Mouse (Mus musculus): ENCODE results near the gene Arid3b. TPM values are rescaled to one million over a fixed set of nuclear protein-coding genes. Genes with fewer than 3 reads are reported as not detected.
"Not testable (repeated sequence)": the region's sequence is repeated elsewhere in the genome, so short reads cannot be mapped to it uniquely, and the experiment has no call there.

Arid3b gene
- total RNA-seq (2021), result 3.9 and 4.9 TPM in 2 replicates
- long read RNA-seq, result 0 reads

DNA sequence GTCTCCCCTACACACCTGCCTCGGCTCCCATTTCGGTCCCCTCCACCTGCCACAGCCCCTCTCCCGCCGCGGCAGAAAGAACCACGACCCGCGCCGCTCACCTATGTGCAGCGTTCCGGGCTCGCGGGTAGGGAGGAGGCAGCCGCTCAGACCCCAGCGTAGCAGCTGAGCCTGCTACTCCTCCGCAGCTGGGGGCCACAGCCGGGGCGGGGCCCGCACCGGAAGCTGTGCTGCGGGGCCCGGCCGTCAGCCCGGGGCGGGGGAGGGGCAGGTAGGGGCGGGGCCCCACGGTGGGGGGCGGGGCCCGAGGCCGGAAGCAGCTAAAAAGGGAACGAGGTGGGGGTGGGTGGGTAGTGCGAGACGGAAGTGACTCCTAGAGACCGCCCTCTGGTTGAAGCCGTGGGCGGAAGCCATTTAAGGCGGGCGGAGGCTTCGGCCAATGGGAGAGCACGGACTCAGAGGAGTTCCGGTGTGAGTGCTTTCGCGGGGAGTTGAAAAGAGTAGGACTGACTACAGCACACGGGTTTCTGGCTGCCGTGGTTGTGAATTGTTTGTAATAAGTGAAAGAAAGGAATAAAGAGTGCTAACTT, at the start of gene Arid3b:
Arid3b (minus strand) TSS at position 213 of the 590 bp plus-strand sequence.
- peak; percentile 89 for DNase-seq

DNA sequence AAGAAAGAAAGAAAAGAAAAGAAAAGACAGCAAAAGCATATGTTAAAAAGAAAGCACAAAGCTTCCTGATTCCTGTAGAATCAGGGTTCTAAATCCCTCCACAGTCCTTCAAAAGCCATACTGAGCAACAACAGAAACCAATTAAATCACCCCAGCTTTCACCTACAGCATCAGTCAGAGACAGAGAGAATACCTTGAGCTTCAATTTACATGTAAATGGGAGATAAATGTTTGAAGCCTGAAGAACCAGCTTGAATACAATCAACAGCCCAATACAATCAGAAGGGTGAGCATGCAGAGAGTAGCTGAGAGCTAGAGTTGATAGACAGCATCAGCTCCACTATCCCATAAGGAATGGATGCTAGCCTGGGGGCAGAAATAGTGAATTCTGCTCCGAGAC, 46.8 kb upstream of the Arid3b start:
- no peak for DNase-seq

DNA sequence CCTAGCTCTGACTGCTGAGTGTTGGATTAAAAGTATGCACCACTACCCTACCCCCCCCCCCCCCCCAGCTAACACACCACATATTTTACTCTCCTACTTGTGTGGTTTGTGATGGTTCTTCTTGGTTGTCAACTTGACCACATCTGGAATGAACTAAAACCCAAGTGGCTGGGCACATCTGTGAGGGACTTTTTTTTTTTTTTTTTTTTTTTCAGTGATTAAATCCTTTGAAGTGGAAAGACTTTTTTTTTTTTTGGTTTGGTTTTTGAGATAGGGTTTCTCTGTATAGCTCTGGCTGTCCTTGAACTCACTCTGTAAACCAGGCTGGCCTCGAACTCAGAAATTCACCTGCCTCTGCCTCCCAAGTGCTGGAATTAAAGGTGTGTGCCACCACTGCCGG, 45.2 kb upstream of the Arid3b start:
- not testable (repeated sequence) for DNase-seq

DNA sequence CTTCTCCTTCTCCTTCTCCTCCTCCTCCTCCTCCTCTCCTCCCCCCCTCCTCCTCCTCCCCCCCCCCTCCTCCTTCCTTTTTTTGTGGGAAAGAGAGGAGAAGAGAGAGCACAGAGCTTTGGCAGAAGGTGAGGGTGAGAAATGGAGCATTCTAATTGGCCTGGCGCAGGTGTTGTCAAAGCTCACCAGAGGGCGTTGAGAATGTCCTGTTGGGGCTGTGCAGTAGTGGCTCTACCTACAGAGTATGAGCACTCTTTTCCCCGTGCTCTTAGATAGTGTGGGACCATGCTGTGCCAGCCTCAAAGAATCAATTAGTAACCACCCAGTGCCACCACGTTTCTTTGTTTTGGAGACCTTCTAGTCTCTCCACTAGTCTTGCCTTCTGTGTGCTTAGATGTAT, 43.7 kb upstream of the Arid3b start:
- DNase-seq, result no peak

DNA sequence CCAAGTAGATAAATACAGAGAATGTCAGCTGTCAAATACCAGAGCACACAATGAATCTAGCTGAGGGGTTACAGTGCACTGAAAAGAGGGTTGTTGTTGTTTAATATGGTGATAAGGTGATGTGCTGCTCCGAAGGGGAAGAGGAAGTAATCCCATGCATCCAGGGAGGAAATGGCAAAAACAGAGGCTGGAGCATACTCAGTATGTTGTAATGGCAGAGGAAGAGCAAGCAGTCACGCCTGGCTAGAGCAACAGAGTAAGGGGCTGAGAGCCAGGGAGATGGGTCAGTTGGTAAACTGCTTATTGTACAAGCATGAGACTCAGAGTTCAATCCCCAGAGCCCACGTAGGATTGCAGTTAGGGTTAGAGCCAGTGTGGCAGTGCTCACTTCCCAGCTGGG, 42.6 kb upstream of the Arid3b start:
- DNase-seq, result no peak

DNA sequence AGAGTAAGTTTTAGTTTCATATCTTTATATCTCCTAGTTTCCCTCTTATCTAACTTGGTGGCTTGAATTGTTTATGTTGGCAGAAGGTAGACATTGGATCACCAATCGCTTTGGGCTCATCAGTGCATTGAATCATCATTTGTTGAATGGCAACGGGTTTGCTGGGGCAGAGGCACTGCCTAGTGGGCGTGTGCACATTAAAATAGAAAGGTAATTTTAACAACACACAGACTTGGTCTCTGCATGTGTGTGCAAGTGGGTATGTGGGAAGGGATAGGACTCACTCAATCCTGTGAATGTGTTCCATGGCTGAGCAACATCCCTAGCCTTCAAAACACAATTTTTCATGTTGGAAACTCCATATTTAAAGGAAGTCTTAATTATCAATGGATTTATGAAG, 38.4 kb upstream of the Arid3b start:
- DNase-seq, result no peak

DNA sequence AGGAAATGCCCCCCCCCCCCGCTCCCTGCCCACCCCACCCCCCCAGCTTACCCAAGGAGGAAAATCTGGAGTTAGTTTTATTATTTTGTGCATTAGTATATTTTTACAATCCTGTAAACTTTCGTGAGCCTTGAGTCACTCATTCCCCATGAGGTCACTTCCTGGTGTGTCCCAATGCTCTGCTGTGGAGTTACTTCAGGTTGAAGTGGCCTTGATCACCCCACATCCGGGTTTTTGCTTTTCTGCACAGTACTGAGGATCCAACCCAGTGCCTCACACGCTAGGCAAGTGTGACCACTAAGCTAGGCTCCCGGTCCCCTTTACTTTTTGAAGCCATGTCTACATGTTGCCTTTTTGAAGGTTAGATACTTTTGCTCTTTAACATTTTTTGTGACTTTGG, 37.5 kb upstream of the Arid3b start:
- DNase-seq, result peak; percentile 7

DNA sequence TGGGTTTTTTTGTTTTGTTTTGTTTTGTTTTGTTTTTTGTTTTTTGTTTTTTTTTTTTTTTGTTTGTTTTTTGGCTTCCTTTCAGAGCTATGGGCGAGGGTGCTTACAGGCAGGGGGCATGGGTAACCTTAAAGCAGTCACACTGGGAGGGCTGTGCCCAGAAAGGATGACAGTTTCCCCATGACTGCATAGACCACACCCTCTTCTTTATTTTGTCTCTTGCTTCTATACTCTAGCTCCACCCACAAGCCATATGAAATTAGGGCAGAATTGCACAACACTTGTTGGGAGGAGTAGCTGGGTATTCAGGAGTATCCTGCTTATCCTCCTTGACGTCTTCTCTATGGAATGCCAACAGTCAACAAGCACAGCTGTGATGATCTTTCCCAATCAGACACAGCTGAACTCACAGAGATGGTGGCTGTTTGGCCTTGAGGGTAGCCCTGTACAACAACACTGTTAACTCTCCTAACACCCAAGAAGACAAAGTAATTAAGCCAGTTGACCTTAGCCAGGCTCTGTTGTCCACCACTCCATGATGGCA, 33.8 kb upstream of the Arid3b start:
- no peak for DNase-seq

DNA sequence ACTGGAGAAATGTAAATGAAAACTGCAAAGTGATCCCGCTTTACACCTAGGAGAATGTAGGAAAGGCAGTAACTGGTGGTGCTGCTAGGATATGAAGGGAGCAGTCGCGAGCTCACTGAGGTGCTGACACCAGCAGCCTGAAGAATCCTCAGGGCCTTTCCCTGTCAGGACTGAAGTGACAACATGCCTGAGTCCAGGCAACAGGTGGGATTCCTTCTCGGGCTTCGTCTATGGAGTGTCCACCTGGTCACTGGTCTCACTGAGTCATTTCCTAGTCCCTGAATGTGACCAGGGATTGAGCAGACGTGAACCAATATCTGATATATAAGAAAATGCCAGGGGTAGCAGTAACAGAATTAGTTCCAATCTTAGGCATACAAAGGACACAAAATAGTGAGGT, 32.2 kb upstream of the Arid3b start:
- DNase-seq, result no peak

DNA sequence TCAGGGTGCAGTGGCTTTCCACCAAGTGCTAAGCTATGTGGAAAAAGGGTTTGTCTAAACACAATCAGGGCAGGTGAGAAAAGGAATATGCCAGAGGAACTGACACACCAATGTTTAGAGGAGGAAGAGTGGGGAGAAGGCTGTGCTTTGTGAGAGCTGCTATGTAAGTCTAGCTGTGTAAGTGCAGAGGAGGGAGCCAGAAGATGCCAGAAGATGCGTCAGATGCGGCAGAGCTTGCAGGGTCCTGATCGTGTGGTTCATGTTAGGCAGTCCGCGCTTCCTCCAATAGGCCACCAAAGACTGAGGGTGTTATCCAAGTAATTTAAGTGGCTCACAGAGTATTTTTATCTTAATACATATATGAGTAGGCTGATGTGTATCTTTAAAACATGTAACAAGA, 31.3 kb upstream of the Arid3b start:
- DNase-seq, result no peak

DNA sequence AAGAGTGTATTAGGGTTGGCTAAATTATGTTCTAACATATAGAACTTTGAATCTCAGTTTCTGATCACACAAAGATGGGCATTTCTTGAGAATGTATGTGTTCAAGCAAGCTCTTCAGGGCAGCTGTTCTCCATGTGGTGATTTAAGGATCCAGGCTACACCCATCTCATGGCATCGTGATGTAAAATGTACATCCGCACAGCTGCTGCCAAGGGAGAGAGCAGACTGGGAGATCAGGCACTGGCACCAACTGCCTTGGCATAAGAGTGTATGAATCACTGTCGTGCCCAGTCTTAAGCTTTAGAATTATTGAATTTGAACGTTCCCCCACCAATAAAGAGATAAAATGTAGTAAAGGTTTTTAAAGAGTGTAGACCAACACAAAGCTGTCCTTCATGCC, 30.6 kb upstream of the Arid3b start:
- no peak for DNase-seq

DNA sequence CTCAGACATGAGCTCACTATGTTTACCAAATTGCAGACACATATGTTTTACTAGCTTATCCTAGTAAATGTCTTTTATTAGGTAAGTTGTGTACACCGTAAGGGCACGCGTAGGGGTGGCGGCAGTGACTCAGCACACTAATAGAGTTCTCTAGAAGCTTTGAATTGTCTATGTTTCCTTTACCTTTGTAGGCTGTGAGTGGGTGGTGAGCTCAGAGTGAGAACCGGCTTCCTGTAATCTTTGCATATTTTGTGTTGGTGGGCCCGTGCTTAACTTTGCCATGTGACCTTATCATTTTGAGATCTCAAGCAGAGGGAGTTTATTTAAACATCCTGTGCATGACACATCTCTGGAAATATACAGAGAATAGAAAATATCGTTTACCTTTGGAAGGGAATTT, 29.9 kb upstream of the Arid3b start:
- no peak for DNase-seq

DNA sequence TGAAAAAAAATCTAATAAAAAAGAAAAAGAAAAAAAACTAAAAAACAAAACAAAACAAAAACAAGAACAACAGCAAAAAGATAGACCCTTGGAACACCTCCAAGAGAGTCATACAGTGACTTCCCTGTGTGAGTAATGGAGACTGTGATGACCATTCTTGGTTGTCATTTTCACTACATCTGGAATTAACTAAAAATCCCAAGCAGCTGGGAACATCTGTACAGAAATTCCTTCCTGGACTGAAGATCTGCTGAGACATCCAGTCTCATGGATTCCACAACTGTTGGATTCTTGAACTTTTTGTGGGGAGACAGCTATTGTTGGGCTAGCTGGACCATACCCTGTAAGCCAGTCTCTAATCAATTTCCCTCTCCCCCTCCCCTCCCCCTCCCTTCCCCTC, 27.7 kb upstream of the Arid3b start:
- no peak for DNase-seq

DNA sequence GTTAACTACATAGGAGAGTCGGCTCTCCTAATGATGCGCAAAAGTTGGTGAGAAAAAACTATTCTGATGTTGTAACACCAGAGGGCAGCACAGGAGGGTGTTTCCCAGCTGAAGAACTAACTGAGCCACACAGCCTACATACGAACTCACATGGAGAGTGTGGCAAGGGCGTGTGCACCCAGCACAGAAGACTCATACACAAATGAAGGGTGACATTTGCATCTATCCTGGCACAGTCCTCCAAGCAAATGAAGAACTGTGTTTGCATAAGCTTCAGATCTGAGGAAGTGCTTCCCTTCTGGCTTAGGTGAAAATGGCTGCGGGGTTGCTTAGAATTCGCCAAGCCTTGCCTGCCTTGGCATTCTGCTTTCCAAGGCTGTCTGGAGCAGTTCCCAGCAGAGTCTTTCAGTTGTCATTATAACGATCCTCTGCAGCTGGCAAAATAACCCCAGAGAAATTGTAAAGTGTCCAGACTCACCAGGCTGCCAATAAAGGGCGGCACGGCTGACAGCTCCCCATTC, 25.4 kb upstream of the Arid3b start:
- DNase-seq, result peak; percentile 38

DNA sequence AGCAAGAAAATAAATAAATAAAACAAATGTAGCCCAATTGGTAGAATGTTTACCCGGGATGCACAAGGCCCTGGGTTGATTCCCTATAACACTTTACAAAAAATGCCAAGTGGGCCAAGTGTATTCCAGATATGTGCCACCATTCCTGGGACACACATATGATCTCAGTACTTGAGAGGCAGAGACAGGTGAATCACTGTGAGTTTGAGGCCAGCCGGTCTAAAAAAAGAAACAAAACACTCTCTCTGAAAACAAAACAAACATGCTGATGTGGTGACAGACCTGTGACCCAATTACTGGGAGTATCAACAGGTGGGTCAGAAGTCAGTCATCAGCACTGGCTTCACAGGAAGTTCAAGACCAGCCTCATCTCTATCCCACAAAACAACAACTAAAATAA, 19.9 kb upstream of the Arid3b start:
- DNase-seq, result no peak

DNA sequence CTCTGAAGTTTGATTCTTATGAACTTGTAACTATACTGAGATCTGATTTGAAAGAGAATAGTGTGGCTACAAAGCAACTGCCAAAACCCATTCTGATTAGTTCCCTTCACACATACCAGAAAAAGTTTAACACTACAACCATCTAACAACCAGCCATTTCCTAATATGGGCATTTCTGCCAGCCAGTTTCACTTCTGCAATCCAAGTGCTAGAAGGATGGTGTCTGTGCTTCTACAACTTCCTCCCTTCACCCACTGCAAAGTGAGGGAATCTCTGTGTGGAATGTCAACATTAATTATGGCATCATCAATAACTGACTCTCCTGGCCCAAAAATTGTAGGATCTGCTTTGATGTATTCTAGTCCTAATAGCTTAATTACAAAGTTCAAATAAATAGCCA, 17.7 kb upstream of the Arid3b start:
- no peak for DNase-seq

DNA sequence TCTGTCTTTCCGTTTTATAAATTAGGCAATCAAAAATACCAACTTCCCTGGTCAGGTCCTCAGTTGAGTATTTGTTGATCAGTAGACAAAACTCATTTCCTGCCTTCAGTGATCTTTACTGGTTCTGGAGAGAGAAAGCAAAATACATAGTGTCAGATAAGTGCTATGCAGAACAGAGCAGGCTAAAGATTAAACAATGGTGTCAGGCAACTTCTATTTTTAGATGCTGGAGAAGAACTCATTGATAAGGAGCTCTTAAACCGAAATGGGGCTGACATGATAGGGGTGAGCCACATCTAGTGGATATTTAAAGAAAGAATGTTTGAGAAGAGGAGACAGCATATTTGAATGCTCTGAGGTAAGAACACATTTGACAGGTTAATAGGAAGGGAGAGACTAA, 2.4 kb upstream of the Arid3b start:
- no peak for DNase-seq

DNA sequence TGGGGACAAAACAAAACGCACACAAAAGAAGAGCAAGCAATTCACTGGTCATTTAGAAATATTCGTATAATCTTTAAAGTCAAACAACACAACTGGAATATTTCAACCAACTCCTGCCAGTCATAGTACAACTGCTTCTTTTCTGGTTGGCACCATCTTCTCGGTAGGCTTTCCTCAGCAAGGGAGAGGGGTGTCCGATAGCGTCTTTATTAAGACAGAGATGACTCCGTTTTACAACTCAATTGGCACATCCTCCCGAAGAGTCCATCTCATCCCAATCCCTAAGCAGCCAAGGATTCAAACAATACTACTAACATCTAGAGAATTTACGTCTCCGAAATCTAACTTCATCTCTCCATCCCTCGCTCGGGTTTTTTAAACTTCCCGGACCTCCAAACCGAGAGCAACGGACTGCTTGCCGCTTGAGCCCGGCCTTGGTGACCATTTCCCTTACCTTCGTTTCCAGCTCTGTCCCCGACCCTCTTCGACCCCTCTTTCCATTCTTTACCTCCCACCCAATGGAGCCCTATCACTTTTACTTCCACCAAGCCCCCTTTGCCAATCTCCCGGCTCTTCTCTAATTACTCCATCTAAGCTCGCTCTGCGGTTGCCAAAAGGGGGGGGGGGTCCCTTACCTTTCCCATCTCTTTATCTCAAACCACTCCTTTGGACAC, 615 bp downstream of the Arid3b start:
- DNase-seq, result no peak

DNA sequence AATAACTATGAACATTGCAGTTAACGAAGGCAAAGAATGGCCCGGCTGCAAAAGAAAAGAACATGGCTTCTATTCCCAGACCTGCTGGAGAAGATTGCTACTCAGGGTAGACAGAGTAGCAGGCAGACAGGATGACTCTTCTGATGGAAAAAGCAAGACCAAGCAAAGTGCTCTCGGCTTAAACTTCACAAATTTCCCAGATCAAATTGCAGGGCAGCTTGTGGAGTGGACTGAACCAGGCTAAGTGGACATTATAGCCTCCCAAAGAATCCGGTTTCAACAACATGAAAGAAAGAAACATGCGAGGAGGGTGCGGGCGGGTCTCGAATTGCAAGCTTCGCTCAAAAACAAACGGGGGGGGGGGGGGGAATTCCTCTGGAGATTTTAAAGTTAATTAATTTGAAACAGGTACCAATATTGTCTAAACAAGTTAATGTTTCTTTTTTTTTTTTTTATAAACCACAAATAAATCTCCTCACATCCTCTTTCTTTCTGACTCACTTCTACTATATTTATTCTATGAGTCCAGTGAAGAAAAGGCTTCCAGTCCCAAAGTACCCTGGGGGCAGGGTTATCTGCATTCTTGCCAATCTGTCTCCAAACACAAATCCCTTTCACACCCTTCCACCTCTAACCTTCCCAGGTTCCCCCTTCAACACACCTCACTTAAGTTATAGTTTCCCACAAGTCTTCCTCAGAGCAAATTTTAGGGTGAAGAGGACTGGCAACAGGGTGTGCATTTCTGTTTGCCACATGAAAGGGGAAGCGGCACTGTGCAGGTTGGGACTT, 1.8 kb downstream of the Arid3b start:
- no peak for DNase-seq

DNA sequence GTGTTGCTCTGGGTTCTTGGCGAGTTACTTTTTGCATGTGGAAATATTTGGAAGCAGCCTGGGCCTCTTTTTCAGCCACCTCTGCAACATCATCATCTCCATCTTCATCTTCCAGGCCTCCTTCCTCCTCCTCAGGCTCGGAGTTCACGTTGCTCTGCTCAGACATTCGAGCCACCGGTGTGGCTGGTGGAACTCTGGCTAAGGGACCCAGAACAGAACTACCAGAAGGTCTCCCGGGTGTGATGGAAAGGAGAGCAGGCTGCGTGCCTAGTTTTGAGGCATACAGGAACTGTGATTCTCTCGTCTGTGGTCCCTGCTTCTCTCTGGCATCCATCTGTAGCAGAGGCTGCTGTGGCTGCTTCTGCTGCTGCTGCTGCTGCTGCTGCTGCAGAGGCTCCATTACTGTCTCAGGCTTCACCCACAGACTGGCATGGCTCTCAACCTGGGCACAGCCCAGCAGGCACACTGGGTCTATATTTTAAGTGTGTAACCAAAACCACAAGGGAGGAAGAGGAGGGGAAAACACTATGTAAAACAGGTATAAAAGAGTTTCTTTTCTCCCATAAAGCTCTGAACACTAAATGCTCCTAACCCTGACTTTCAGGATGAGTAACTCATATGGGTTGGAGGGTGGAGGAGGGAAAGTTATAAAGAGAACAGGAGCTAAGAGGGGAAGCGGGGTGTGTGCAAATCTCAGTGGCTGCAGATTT, 2.7 kb downstream of the Arid3b start:
- DNase-seq, result no peak

DNA sequence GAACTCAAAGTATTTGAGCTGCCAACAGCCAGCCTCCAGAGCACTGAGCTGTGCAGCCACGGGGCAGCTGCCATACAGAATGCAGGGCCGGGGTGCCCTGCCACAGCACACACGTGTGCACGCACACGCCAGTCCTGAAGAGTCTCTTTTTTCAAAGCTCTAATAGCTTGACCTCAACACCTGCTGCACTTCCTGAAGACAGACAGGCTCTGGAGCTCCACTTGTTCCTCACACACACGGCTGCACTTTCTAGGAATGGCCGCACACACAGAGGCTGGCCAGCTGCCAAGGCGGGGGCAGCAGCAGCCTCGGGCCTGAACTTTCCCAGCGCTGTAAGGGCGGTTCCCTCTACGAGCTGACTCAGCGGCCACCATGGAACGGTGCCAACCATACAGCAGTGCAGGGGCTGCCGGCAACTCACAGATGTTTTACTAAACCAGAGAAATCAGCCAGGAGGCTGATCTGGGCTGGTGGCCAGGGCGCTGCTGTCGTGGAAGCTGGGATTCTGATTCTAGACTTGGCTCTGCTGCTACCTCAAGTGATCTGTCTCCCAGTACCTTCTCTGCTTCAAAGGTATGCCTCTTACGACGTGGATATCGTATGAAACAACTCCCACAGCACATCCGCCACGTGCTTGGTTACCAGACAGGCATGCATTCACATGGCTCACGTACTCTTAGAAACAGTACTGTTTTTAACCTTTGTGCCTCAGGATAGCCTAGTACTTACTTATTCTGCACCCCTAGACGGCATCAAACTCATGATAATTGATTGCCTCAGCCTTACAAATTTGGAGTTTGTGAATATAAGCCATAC, 5.1 kb downstream of the Arid3b start:
- DNase-seq, result peak; percentile 99
